Mouse (Mus musculus) myocyte (in vitro differentiated cells): Measurements from ENCODE around the gene Nmrk1. TPM values are rescaled to one million over a fixed set of nuclear protein-coding genes. Genes with fewer than 3 reads are reported as not detected.
"Not testable (repeated sequence)": the region's sequence is repeated elsewhere in the genome, so short reads cannot be mapped to it uniquely, and the experiment has no call there.

Source experiments
- H3K27me3 ChIP-seq: one replicate; pipeline ENCODE4 v1.6.1; 2011; ENCODE audit not compliant: control insufficient read depth, insufficient read depth, insufficient read length
- H3K36me3 ChIP-seq: one replicate; pipeline ENCODE4 v1.6.1; 2011; ENCODE audit not compliant: control insufficient read depth, insufficient read depth
- H3K4me2 ChIP-seq: one replicate; pipeline ENCODE4 v1.6.1; 2011; ENCODE audit warnings: low read depth, control low read depth
- H3K4me3 ChIP-seq: one replicate; pipeline ENCODE4 v1.5.1; 2011; ENCODE audit warnings: mild to moderate bottlenecking, control low read depth, moderate library complexity
- H3K79me2 ChIP-seq: one replicate; pipeline ENCODE4 v1.6.1; 2011; ENCODE audit not compliant: control insufficient read depth, insufficient read depth
- H3ac ChIP-seq: one replicate; pipeline ENCODE4 v1.6.1; 2011; ENCODE audit not compliant: control insufficient read depth, insufficient read length
- CEBPB ChIP-seq: IDR thresholded peaks from 2 replicates; pipeline ENCODE4 v1.6.1; 2011; ENCODE audit warnings: mild to moderate bottlenecking, moderate library complexity; ENCODE audit not compliant: poor library complexity, insufficient read depth, severe bottlenecking
- E2F4 ChIP-seq: IDR thresholded peaks from one replicate; pipeline ENCODE4 v1.6.1; 2011; ENCODE audit warnings: mild to moderate bottlenecking, control low read depth, moderate library complexity; ENCODE audit not compliant: insufficient read depth
- MAX ChIP-seq: IDR thresholded peaks from one replicate; pipeline ENCODE4 v1.6.1; 2011; ENCODE audit warnings: low read depth, mild to moderate bottlenecking, control low read depth
- MYOD1 ChIP-seq, 3 experiments: IDR thresholded peaks; one replicate each; pipeline ENCODE4 v1.6.1; 2011; ENCODE audit warnings: control low read depth in 2 of 3, low read depth in 2 of 3, mild to moderate bottlenecking in 2 of 3, moderate library complexity in 1 of 3; ENCODE audit not compliant: insufficient read length in 2 of 3, control insufficient read depth in 1 of 3
- MYOG ChIP-seq, 3 experiments: IDR thresholded peaks; one replicate each; pipeline ENCODE4 v1.6.1; 2011; ENCODE audit warnings: control low read depth in 2 of 3, low read depth in 2 of 3, mild to moderate bottlenecking in 2 of 3; ENCODE audit not compliant: insufficient read length in 2 of 3, control insufficient read depth in 1 of 3, insufficient read depth in 1 of 3
- POLR2A ChIP-seq: IDR thresholded peaks from one replicate; pipeline ENCODE4 v1.6.1; 2011; ENCODE audit warnings: low read depth, mild to moderate bottlenecking, control low read depth, moderate library complexity; ENCODE audit not compliant: insufficient read length
- POLR2AphosphoS2 ChIP-seq: IDR thresholded peaks from one replicate; pipeline ENCODE4 v1.6.1; 2011; ENCODE audit warnings: low read depth, control low read depth; ENCODE audit not compliant: insufficient read length
- REST ChIP-seq: IDR thresholded peaks from one replicate; pipeline ENCODE4 v1.6.1; 2011; ENCODE audit warnings: mild to moderate bottlenecking, control low read depth, moderate library complexity; ENCODE audit not compliant: insufficient read depth, insufficient read length
- SRF ChIP-seq: IDR thresholded peaks from one replicate; pipeline ENCODE4 v1.6.1; 2011; ENCODE audit warnings: low read depth; ENCODE audit not compliant: control insufficient read depth, insufficient read length
- TCF12 ChIP-seq: IDR thresholded peaks from one replicate; pipeline ENCODE4 v1.6.1; 2011; ENCODE audit warnings: mild to moderate bottlenecking, control low read depth; ENCODE audit not compliant: poor library complexity, insufficient read depth, severe bottlenecking
- TCF3 ChIP-seq: IDR thresholded peaks from one replicate; pipeline ENCODE4 v1.6.1; 2011; ENCODE audit warnings: low read depth, control low read depth; ENCODE audit not compliant: insufficient read length
- USF1 ChIP-seq: IDR thresholded peaks from one replicate; pipeline ENCODE4 v1.6.1; 2011; ENCODE audit warnings: low read depth, mild to moderate bottlenecking, control low read depth, moderate library complexity
- polyA plus RNA-seq: library from polyadenylated mRNA; unstranded; fragments of >200 nt; fragmentation: generic; extraction: Trizol; gene quantifications from one replicate; pipeline ENCODE4 v1.2.1, GENCODE M21; 2012; ENCODE audit warnings: missing spikeins

Nmrk1 gene
- polyA plus RNA-seq, 1 experiment: 2.0 TPM

GRCm38 (mm10) chr19:18587118-18587517 is 44.6 kb upstream of the Nmrk1 start:
- peak; percentile 10 for TF ChIP-seq POLR2AphosphoS2
- no peak for TF ChIP-seq SRF
- no peak for TF ChIP-seq POLR2A
- TF ChIP-seq MYOD1 (IDR thresholded peaks at IDR 0.05; ENCODE audit: control insufficient read depth in 1 of 3, insufficient read length in 2 of 3, low read depth in 2 of 3): no peak
- Histone ChIP-seq H3K79me2 (no peaks in the 10 kb centered on the region), H3K4me2 (no peak overlapping the region)

GRCm38 (mm10) chr19:18588243-18588642 is 43.5 kb upstream of the Nmrk1 start:
- H3ac ChIP-seq: no peak overlapping the region
- no peaks in the 10 kb centered on the region for H3K27me3 ChIP-seq
- H3K4me2 ChIP-seq: no peak overlapping the region
- no peak for TF ChIP-seq TCF3
- no peak for TF ChIP-seq REST
- no peak for TF ChIP-seq MAX
- TF ChIP-seq POLR2AphosphoS2: no peak
- TF ChIP-seq MYOD1 (IDR thresholded peaks at IDR 0.05; ENCODE audit: control insufficient read depth in 1 of 3, insufficient read length in 2 of 3, low read depth in 2 of 3): no peak
- no peak for TF ChIP-seq POLR2A
- TF ChIP-seq SRF: no peak
- no peak overlapping the region for H3K4me3 ChIP-seq
- no peaks in the 10 kb centered on the region for H3K79me2 ChIP-seq
- H3K36me3 ChIP-seq: peaks cover 24% of the 10 kb centered on the region

More at GRCm38 (mm10) chr19:18587118-18587517, 44.6 kb upstream of the Nmrk1 start:
- Histone ChIP-seq H3K36me3 (peaks cover 15% of the 10 kb centered on the region), H3ac (no peak overlapping the region), H3K27me3 (no peaks in the 10 kb centered on the region), H3K4me3 (no peak overlapping the region)

DNA sequence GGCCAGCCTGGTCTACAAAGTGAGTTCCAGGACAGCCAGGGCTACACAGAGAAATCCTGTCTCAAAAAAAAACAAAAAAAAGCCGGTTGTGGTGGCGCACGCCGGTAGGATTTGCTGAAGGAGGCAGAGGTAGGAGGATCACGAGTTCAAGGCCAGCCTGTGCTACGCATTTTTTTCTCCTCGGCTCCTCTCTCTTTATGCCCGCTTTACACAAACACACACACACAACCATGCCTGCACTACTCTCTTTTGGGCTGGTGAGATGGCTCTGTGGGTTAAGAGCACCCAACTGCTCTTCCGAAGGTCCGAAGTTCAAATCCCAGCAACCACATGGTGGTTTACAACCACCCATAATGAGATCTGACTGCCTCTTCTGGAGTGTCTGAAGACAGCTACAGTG is 42.9 kb upstream of the Nmrk1 start:
- H3ac ChIP-seq, H3K4me2 ChIP-seq, H3K27me3 ChIP-seq, H3K79me2 ChIP-seq, H3K4me3 ChIP-seq: not testable (repeated sequence)
- H3K36me3 ChIP-seq: peaks cover 23% of the 10 kb centered on the region

DNA sequence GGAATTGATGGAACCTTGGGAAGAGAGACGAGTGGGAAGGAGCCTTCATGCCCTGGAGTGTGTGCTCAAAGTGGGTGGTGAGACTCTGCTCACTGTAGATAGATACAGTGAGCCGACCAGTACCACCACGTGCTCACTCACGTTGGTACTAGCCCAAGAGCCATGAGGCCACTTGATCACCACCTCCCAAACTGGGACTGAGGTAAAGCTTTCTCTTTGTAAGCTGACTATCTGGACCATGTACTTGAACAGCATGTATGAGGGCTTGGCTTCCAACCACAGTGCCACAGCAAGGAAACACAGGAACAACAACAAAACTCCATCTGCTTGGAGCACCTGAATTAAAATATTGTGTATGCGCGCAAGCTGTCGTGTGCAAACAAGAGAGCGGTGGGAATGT is 42.5 kb upstream of the Nmrk1 start:
- H3K4me2 ChIP-seq: no peak overlapping the region
- no peak for TF ChIP-seq POLR2AphosphoS2
- TF ChIP-seq TCF12: no peak
- no peak for TF ChIP-seq MAX
- TF ChIP-seq E2F4: no peak
- H3K36me3 ChIP-seq: peaks cover 23% of the 10 kb centered on the region
- no peaks in the 10 kb centered on the region for H3K79me2 ChIP-seq
- H3K4me3 ChIP-seq: no peak overlapping the region
- no peaks in the 10 kb centered on the region for H3K27me3 ChIP-seq
- no peak overlapping the region for H3ac ChIP-seq

- Histone ChIP-seq H3K4me2 (no peak overlapping the region), H3K27me3 (no peaks in the 10 kb centered on the region), H3ac (no peak overlapping the region), H3K79me2 (no peaks in the 10 kb centered on the region), H3K36me3 (peaks cover 28% of the 10 kb centered on the region), H3K4me3 (no peak overlapping the region)
- TF ChIP-seq POLR2A: no peak
- TF ChIP-seq TCF3: no peak
- no peak for TF ChIP-seq CEBPB
- TF ChIP-seq TCF12: no peak
- TF ChIP-seq USF1: no peak
- TF ChIP-seq MYOG (IDR thresholded peaks at IDR 0.05; ENCODE audit: control insufficient read depth in 1 of 3, insufficient read depth in 1 of 3, insufficient read length in 2 of 3, low read depth in 2 of 3): no peak
- no peak for TF ChIP-seq POLR2AphosphoS2
- TF ChIP-seq MAX: no peak
- TF ChIP-seq MYOD1 (IDR thresholded peaks at IDR 0.05; ENCODE audit: control insufficient read depth in 1 of 3, insufficient read length in 2 of 3, low read depth in 2 of 3): no peak
- TF ChIP-seq E2F4: no peak
- TF ChIP-seq SRF: no peak
- TF ChIP-seq REST: no peak
Observed at GRCm38 (mm10) chr19:18590234-18590633, 41.5 kb upstream of the Nmrk1 start.

DNA sequence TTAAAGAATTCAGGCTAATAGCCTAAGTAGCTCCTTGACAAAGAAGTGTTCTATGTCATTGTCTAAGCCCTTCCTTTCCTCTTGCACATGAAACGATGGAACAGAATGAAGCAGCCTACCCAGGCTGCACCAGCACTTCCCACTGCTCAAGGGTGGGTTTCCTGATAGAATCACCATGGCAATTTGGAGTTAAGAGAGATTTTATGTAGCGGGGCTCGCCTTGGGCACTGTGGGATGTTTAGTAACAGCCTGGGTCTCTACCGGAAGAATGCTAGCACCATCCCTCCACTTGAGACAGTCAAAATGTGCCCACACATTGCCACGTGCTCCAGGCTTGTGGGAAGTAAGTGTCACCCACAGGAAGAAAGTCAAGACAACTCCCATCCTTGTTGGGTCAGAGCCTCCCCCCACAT is 40.8 kb upstream of the Nmrk1 start:
- Histone ChIP-seq H3K79me2 (no peaks in the 10 kb centered on the region), H3K4me2 (no peak overlapping the region), H3K36me3 (peaks cover 28% of the 10 kb centered on the region), H3K27me3 (no peaks in the 10 kb centered on the region), H3K4me3 (no peak overlapping the region), H3ac (no peak overlapping the region)
- TF ChIP-seq POLR2A (no peak), MYOD1 (IDR thresholded peaks at IDR 0.05; ENCODE audit: control insufficient read depth in 1 of 3, insufficient read length in 2 of 3, low read depth in 2 of 3) (no peak), E2F4 (no peak), POLR2AphosphoS2 (no peak), TCF3 (no peak), CEBPB (no peak), USF1 (no peak), REST (no peak), MAX (no peak), TCF12 (no peak), SRF (no peak), MYOG (IDR thresholded peaks at IDR 0.05; ENCODE audit: control insufficient read depth in 1 of 3, insufficient read depth in 1 of 3, insufficient read length in 2 of 3, low read depth in 2 of 3) (no peak)
